Mouse (Mus musculus): ENCODE data around the gene Rpp25.

GRCm38 (mm10) chr9:57539550-57539949 is 35.7 kb downstream of the Rpp25 start:
- TF ChIP-seq CTCF (IDR thresholded peaks at IDR 0.05; ENCODE audit: borderline replicate concordance, insufficient read depth, low read depth, low read length) (no peak), POLR2A (IDR thresholded peaks at IDR 0.05; ENCODE audit: borderline replicate concordance, insufficient read depth, low read length) (no peak)

All from cerebellum, adult 2 months (tissue).